Mouse (Mus musculus): Measurements from ENCODE around the gene Olfm3.

Olfm3 gene

GRCm38 (mm10) chr3:115080428-115081181 is 176.7 kb downstream of the Olfm3 start:
- DNase-seq (ENCODE audit: low spot score in 2 of 2) = no peak

GRCm38 (mm10) chr3:115081371-115081770 is 177.5 kb downstream of the Olfm3 start:
- no peak for DNase-seq (ENCODE audit: low spot score in 2 of 2)

GRCm38 (mm10) chr3:115082947-115083346 is 179.1 kb downstream of the Olfm3 start:
- DNase-seq (ENCODE audit: low spot score in 2 of 2) = no peak

- DNase-seq (ENCODE audit: low spot score in 2 of 2) = no peak
These were observed 184.4 kb downstream of the Olfm3 start for GRCm38 (mm10) chr3:115088281-115088680.

- no peak for DNase-seq (ENCODE audit: low spot score in 2 of 2)
These were observed 186.8 kb downstream of the Olfm3 start for GRCm38 (mm10) chr3:115090670-115091069.

- no peak for DNase-seq (ENCODE audit: low spot score in 2 of 2)
These were observed 191.6 kb downstream of the Olfm3 start for GRCm38 (mm10) chr3:115095496-115095895.

GRCm38 (mm10) chr3:115099590-115099989 is 195.7 kb downstream of the Olfm3 start:
- no peak for DNase-seq (ENCODE audit: low spot score in 2 of 2)

GRCm38 (mm10) chr3:115104155-115104801 is 200.4 kb downstream of the Olfm3 start:
- DNase-seq (ENCODE audit: low spot score in 2 of 2) = no peak

GRCm38 (mm10) chr3:115104802-115105493 is 201.1 kb downstream of the Olfm3 start:
- DNase-seq (ENCODE audit: low spot score in 2 of 2) = no peak

GRCm38 (mm10) chr3:115145722-115146121 is 241.8 kb downstream of the Olfm3 start:
- no peak for DNase-seq (ENCODE audit: low spot score in 2 of 2)

GRCm38 (mm10) chr3:115146244-115146643 is 242.4 kb downstream of the Olfm3 start:
- DNase-seq (ENCODE audit: low spot score in 2 of 2) = no peak

- DNase-seq (ENCODE audit: low spot score in 2 of 2) = no peak
These were observed 255.1 kb downstream of the Olfm3 start for GRCm38 (mm10) chr3:115158903-115159473.

- DNase-seq (ENCODE audit: low spot score in 2 of 2) = no peak
These were observed 270.7 kb downstream of the Olfm3 start for GRCm38 (mm10) chr3:115174625-115175024.

Data from urinary bladder, postnatal 36 days (tissue).